Mouse (Mus musculus): ENCODE data around the gene Atp6v1e1.
A peak's percentile ranks its signal among the peaks of the same experiment; 100 is the strongest.
"Not testable (repeated sequence)": the region's sequence is repeated elsewhere in the genome, so short reads cannot be mapped to it uniquely, and the experiment has no call there.

Atp6v1e1 gene

DNA sequence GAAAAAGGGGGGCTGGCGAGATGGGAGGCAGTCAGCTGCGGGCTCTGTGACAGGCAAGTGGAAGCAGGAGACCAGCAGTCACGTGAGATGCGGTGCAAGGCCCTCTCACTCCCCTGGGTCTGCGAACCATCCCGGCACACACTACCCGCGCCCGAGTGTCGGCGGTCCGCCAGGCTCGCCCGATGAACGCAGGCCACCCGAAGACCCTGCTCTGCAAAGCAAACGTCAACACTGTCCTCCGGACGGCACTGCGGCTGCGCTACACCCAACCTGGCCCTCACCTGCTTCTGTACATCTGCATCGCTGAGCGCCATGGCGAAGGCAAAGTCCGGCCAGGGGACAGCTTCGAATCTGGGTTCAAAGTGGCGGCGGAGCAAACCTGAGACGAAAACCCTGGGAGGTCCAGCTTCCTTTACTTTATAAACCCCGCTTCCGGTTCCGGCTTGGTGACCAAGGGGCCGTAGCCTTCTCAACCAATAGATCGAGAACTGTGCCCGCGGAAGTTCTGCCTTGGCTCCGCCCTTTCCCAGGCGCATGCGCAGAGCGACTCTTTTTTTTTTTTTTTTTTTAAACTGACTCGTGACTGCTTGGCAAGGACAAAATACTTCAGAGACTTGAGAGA is at the start of gene Atp6v1e1:
Atp6v1e1 (minus strand) TSS at position 487 of the 622 bp plus-strand sequence.
- DNase-seq (ENCODE audit: low spot score in 2 of 2), result peak; percentile 92

DNA sequence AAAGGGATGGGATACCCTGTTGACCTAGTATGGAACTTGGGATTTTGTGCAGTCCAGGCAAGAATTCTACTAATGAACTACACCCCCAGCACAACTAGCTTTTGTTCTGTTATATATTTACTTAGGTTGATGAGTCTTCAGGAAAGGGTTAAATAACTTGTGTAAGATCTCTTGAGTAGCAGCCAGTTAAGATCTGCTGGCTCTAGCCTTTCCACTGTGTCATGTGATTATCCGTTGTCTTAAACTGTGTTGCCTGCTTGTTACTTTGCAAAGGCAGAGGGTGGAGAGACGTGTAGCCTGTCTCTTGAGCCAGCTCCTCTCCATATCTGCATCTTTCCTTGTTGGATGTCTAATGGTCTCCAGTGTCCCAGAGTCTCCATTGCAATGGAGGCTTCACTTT is 48.7 kb upstream of the Atp6v1e1 start:
- DNase-seq (ENCODE audit: low spot score in 2 of 2), result no peak

DNA sequence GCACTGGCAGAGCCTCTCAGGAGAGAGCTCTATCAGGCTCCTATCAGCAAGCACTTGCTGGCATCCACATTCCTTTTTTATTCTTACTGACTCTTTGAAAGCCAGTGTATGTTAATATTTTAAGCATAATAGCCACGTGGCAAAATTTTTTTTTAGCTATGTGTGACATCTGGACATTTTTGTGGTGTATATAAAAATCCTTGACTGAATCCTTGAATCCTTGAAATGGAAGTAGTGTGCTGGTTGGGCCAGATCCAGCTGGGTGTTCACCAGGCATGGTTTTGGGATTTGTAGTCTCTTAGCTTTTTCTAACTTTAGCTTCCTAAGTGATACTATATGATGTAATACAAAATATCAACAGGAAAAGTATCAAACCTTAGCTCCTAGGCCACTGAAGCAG is 46.2 kb upstream of the Atp6v1e1 start:
- no peak for DNase-seq (ENCODE audit: low spot score in 2 of 2)

DNA sequence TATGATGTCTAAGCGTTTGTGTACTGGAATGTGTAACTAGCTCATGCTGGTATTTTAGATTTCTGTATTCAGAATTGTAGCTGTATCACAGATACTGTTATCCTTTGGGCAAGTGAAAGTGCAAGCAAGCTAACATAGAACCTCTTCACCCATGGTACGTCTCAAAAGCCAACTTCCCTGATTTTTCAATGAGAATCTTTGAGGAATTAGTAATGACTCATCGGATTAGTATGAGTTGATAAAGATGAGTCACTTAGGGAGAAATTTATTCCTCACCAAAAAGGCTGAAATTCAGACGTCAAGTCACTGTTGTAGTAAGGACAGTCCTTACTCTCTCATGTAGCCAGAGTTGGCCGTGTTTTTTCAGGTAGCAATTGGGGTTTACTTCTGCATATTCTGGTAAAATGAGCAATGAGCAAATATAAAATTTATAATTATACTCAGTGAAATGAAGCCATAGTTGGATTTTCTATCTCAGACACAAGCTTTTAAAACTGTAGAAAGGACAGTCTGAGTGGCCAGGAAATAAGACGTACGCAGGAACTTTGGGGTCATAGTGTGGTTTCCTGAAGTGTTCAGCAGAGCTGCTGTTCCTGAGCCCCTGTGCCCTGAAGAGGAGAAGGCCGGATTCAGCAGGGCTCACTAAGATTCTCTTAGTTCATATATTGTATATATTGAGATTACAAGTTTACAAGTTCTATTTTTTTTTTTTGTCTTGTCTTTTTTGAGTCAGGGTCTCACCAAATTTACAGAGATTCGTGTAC is 43.6 kb upstream of the Atp6v1e1 start:
- DNase-seq (ENCODE audit: low spot score in 2 of 2), result peak in 1 of 2 experiments; percentile 5

DNA sequence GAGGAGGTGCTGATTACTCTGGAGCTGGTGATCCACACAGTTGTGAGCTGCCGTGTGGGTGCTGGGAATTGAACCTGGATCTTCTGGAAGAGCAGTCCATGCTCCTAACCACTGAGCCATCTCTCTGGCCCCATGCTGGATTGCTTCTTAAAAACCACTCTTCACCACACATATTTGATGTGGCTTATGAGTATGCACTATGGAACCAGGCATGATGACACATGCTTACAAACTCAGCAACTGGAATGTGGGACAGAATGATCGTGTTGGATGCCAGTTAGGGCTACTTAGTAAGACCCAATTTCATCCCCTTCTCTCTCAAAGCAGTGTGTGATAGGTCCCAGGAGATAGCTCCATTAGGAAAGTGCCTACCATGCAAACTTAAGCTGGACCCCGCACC is 37.5 kb upstream of the Atp6v1e1 start:
- no peak for DNase-seq (ENCODE audit: low spot score in 2 of 2)

DNA sequence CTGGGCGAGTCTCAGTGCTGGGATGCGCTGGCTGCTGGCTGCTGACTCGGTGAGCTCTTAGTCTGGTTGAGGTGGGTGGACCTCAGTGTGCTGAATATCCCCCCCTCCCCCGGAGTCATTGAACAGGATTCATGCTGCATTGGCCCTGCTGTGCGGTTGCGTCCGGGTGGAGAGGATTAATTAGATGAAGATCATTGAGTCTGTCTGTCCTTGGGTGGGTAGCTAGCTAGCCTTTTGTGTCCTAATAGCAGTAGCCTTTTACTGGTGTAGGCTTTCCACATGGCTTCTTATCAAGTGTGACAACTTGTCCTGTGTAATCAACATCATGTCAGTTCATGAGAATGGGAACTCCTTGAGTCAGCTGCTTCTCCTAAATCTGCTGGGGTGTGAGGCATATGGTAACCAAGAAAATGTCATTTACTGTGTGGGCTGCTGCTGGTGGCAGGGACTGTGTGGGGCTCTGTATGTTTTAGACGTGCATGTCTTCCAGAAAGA is 35.7 kb upstream of the Atp6v1e1 start:
- DNase-seq (ENCODE audit: low spot score in 2 of 2), result no peak

DNA sequence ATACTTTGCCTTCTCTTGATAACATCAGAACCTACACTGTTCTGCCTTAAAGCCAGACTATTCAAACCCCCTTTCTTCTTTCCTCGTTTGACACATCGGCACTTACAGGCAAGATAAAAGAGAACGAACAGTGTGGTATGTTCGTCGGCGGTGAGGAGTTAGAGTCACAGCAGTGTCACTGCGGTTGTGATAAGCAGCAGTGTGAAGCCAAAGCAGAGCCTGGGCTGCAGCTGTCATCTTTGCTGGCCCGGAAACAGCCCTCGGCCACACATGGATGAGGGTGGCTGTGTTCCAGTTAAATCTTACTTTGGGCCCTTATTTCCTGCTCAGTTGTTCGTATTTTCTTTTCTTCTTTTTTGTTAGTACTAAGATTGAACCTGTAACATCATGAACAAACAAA is 31.8 kb upstream of the Atp6v1e1 start:
- DNase-seq (ENCODE audit: low spot score in 2 of 2), result peak; percentile 20 to 22

DNA sequence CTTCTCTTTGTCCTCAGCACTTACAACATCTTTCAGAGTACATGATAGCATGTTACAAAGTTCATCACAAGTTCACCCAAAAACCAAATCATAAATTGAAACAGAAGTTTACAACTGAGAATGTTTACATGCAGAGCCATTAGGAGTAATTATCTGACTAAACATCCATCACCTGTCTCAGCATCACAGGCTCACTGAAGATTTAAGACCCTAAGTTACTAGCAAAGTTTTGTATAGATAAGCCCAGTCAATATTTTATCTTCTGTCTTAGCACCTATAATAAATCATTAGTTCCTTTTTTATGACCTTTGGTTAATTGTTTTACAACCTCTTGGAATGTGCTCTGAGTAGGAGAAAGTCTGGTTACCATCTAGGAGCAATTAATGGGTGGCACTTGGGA is 28.1 kb upstream of the Atp6v1e1 start:
- DNase-seq (ENCODE audit: low spot score in 2 of 2), result not testable (repeated sequence)

DNA sequence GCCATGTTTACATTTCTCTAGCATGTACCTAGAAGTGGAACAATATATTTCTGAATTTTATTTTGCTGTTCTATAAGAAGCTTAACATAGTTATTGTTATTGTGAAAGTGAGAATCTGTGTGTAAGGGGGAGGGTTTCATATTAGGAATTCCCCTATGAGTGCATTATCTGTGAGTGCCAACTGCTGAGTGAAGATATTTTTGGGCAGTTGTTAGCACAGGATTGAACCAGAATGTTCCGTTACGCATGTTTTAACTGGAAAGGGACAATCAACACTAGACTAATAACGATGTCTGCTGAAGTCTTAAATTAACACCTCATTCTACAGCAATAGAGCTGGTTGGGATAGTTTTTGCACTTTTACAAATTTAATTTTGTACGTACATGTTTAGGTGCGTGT is 19.2 kb upstream of the Atp6v1e1 start:
- no peak for DNase-seq (ENCODE audit: low spot score in 2 of 2)

DNA sequence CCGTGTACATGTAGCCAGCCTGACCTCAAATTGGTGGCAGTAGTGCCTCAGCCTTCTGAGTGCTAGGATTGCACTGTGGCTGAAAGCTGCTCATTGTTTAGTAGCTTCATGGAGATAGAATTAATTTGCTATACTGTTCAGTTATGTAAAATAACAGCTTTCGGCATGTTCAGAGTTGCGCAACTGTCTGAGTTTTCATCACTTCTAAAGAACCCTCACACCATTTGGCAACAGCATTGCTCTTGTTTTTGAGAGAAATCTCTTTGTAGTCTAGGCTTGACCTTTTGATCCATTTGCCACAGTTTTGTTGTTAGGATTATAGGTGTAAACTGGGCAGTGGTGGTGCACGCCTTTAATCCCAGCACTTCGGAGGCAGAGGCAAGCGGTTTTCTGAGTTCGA is 17.7 kb upstream of the Atp6v1e1 start:
- DNase-seq (ENCODE audit: low spot score in 2 of 2), result no peak

DNA sequence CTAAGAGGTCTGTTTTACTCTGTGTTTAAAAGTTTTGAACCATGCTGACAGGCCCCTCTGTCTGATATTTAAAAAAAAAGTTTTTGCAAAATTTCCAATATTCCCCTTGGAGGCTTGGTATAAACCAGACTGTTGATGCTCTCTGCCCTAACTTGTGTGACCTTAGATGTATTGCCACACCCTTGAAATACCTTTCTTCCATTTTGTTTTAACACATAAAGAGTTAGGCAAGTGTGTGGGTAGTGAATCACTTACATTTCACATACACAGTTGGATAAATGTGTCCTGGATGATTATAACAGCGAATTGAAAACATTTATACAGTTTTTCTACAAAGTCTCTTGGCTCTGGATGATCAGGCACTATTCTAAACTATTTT is 14.5 kb upstream of the Atp6v1e1 start:
- DNase-seq (ENCODE audit: low spot score in 2 of 2), result no peak

DNA sequence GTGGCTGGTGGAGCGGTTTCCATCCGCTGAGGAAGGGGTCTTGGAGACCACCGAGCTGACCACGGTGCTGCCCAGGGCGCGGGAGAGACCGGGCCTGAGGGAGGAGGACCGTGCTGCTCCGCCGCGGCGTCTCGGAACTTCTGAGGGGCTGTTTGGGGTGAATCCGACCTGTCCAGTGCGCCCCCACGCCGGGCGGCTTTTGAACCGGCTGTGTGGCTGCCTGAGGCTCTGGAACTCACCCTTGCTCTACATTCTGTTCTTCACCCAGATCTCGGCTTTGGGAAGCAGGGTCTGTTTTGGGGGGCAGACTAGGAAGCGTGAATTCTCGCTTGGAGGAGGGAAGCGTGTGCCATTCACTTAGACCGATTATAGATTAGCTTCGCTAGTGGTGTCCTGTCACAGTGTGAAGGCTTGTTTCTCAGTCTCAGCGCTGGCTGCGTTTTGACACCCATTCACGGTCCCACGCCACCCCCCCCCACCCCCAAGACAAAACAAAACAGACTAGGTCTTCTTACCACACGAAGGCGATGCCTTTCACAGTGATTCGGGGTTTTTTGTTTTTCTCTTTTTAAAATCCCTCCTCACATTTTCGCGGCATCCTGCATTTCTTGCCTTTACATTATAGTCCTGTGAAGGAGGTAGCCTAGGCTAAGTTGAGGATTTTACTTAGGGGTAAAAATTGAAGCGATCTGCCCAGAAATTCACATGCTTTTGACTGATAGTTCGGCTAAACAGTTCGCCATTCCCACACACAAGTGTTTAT is 14.0 kb upstream of the Atp6v1e1 start:
- DNase-seq (ENCODE audit: low spot score in 2 of 2), result no peak

DNA sequence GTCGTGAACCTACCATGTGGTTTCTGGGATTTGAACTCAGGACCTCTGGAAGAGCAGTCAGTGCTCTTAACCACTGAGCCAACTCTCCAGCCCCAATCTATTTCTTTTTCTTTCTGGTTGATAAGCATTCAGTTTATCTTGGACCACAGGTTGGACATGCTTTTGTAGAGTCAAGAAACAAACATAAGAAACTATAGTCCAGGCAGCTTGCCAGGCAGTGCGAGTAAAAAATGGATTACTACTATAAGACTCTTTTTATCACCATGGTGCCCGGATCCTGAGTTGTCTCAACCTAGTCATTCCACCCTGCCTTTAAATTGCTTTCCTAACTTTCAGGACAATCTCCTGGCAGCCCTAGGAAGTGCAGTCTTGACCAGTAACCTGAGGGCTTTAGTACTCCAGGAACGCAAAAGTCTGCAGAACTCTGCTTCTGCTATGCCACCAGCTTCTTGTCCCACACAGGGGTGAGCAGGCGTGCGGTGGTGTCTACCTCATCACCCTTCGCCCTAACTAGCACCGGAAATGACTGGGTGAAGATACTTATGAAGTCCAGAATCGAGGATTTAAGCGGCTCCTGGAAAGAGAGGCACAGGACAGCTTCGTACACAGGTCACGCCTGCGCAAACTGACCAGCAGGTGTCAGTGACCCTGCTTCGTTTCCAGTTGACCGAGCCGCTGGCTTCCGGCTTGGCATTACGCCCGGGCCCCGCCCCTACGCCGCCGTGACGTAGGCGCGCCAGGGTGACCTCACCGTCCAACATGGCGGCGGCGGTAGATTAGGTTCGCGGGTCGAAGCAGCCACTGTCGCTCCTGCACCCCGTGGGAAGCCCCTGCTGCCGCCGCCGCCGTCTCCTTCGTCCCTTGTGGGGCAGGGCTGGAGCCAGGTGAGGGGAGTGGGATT is 13.1 kb upstream of the Atp6v1e1 start, which contains the start of gene Bcl2l13:
Bcl2l13 (plus strand) TSS at position 739 of the 901 bp plus-strand sequence.
- peak; percentile 93 to 97 for DNase-seq (ENCODE audit: low spot score in 2 of 2)

DNA sequence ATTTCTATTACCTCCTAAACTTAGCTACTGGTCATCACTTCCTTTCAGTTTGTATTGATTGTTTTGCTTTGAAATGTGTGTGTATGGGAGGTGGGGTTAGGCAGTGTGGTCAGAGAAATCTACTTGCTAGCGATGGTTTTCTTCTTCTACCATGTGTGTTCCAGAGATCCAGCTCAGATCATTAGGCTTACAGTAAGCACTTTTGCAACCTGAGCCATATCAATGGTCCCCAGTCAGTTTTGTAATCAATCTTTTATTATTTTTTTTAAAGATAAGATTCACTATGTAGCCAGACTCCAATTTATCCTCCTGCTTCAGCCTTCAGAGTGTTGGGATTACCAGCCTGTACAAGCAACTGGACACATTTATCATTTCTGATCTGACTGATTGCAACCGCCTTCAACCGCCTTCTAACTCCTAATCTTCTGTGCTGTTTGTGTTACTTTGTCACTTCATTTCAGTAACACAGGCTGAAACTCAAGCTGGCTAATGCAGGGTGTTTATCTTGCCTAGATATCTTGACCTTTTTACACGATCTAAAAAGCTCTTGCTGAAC is 12.3 kb upstream of the Atp6v1e1 start:
- DNase-seq (ENCODE audit: low spot score in 2 of 2), result no peak

DNA sequence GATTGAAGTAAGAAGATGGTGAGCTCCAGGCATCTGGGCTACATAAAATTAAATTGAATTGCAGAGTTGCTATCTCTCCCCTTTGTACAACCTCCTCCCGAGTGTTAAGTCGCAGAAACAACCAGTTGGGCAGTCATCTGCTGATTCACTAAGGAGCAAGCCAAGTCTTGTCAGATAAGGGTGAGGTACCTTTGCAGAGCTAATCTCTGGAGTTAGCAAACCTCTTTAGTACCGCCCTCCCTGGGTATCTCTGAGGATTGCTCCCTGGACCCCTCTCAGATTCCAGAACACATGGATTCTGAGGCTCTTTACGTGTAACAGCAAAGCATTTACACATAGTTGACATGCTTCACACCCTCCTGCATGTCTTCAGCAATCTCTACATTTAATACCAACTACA is 9.5 kb upstream of the Atp6v1e1 start:
- no peak for DNase-seq (ENCODE audit: low spot score in 2 of 2)

DNA sequence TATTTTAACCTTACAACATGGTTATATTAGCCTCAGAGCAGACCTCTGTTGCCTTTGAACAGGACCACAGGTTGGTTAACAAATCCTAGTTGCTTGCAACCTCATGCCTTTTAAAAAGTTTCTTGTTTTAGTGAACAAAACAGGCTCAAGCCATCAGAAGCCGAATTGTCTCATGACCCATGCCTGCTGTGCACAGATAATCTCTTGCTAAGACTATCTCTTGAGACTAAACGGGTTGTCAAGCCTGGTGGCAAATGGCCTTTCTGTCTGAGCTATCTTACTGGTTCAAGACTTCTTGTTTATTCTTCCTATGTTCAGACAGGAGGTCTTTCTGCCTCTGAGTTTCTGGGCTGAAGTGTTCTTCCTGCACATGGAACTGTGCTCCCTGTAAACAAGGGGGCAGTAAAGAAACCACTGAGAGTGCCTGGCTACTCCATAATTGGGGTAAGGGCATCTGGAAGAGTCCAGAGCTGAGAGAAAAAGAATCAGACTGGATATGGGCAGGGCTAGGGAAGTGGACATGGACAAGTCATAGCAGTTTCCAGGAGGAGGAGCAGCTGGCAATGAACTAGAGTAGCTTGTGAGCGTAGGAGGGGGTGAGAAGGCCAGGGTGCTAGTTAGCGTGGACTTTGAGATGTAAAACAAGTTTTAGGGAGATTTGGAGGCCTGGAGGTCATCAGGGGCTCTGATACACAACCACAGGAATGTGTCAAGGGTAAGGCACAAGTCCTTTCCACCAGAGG is 8.4 kb upstream of the Atp6v1e1 start:
- no peak for DNase-seq (ENCODE audit: low spot score in 2 of 2)

DNA sequence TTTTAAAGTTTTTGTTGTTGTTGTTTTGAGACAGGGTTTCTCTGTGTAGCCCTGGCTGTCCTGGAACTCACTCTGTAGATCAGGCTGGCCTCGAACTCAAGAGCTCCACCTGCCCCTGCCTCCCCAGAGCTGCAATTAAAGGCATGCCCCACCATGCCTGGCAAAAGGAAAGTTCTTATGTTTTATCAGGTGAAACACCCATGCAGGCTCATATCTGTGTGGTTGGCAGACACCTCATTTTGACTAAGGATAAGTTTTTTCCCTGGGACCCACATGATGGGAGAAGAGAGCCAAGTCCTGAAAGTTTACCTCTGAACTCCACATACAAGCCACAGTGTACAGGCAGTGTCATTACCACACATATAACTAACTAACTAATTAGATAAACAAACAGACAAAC is 7.5 kb upstream of the Atp6v1e1 start:
- no peak for DNase-seq (ENCODE audit: low spot score in 2 of 2)

DNA sequence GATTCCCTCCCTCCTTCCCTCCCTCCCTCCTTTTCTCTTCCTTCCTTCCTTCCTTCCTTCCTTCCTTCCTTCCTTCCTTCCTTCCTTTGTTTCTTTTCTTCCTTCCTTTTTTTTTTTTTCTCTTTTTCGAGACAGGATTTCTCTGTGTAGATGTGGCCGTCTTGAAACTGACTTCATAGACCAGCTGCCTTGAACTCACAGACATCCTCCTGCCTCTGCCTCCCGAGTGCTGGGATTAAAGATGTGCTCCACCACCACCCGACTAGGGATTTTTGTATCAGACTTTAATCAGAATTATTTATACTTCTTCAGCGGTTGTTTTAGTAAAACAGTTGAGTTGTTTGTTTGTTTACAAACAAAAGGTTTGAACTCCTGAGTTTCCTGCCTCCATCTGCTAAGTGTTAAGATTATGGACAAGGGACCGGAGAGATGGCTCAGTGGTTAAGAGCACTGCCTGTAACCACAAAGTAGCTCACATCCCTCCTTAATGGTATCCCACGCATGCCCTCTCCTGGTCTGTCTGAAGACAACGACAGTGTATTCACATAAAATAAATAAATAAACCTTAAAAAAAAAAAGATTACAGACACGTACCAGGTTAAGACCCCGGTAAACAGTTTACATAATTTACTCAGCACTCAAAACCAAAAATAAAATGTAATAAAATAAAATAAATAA is 483 bp upstream of the Atp6v1e1 start:
- DNase-seq (ENCODE audit: low spot score in 2 of 2), result no peak

DNA sequence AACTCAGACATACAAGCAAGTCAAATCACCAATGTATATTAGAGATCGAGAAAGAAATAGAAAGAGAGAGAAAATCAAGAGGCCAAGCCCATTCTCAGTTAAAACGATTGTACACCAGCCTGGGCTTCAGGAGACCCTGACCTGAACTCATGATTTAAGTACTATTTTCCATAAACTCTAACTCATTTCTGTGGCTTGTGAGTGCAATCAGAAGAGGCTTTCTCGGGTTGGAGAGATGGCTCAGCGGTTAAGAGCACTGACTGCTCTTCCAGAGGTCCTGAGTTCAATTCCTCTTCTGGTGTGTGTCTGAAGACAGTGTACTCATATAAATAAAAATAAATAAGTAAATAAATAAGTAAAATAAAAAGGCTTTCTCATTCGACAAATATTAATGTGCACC is 878 bp downstream of the Atp6v1e1 start:
- DNase-seq (ENCODE audit: low spot score in 2 of 2), result no peak

DNA sequence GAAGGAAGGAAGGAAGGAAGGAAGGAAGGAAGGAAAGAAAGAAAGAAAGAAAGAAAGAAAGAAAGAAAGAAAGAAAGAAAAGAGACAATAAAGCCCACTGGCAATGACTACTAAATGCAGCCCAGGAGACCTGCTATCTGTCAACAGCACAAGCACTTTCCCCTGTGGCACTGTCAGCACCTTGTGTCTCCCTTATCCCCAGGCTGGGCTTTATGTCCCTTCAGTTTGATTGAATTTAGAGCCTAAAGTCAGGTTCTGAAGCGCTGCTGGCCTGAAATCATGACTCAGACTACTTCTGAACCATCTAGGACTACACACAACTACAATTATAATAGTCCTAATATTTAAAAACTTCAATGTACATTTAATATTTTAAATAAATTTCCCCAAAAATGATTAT is 1.7 kb downstream of the Atp6v1e1 start:
- no peak for DNase-seq (ENCODE audit: low spot score in 2 of 2)

Data from heart, adult 9 months (tissue).